ENCODE assay signal across 10 mouse cellular contexts in the genomic region with DNA sequence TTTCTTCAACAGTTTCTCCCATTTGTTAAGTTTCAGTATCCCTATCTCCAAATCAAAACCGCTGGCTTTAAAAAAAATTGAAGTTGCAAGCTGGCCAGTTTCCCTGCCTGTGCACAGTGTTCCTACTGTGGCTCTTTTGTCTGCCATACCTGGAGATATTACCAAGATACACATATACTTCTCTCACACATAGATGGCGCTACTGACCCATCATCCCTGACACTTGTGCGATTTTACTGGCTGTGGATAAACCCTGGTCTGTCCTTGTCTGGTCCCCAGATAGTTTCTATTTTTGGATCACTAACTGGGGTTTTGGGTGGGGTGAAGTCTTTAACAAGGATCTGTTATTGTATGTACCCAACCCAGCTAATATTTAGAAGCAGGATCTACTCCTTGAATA.
DNase-seq lines count a peak whose midpoint lies in the region; ATAC-seq lines count a peak whose summit lies in the region.
"Had no signal": no experiment of that assay in that cellular context is flagged by ENCODE, and none has a peak within 500 bp of the region (broad histone marks: within the 10 kb centered on the region; RNA-seq: fewer than 3 reads in every experiment).

No protein-coding gene starts in this region.

- peak; percentile 63; the same call in 1 of the 2 replicates for ATAC-seq in forebrain, embryonic 13.5 days
- no peak for ATAC-seq in forebrain, embryonic 16.5 days
- ATAC-seq in neural tube, embryonic 11.5 days (ENCODE audit: insufficient read depth, low FRiP score, low TSS enrichment): 0 out of 2 replicates have a peak, but pooled peaks have one; percentile 22
- no peak for ATAC-seq in neural tube, embryonic 15.5 days (ENCODE audit: low FRiP score)
- peak; percentile 99 for ATAC-seq in common myeloid progenitor, adult 5-6 weeks (replicated peaks; ENCODE audit: low read depth, poor library complexity, severe bottlenecking)
- peak; percentile 96 for ATAC-seq in megakaryocyte-erythroid progenitor cell, adult 5-6 weeks (replicated peaks; ENCODE audit: low FRiP score, low TSS enrichment, poor library complexity, severe bottlenecking)

- no peak overlapping the region for H3K4me3 ChIP-seq in forebrain, embryonic 13.5 days
- H3K4me3 ChIP-seq in forebrain, embryonic 16.5 days (replicated peaks; ENCODE audit: low read length): no peak overlapping the region
- no peak overlapping the region for H3K4me3 ChIP-seq in neural tube, embryonic 11.5 days (ENCODE audit: low read depth, low read length)
- no peak overlapping the region for H3K4me3 ChIP-seq in neural tube, embryonic 15.5 days (replicated peaks)
- H3K4me3 ChIP-seq: heart, embryonic 15.5 days; myocyte had no signal

- 12% methylated on average over 3 of the region's 3 CpGs for WGBS in forebrain, embryonic 13.5 days
- WGBS in forebrain, embryonic 16.5 days: 11% methylated on average over 3 of the region's 3 CpGs
- WGBS in neural tube, embryonic 11.5 days: 8% methylated on average over 3 of the region's 3 CpGs
- 12% methylated on average over 3 of the region's 3 CpGs for WGBS in neural tube, embryonic 15.5 days

- H3K36me3 ChIP-seq in forebrain, embryonic 13.5 days (ENCODE audit: poor library complexity, severe bottlenecking): no peaks in the 10 kb centered on the region
- H3K36me3 ChIP-seq in forebrain, embryonic 16.5 days (ENCODE audit: control insufficient read depth, insufficient read depth): no peaks in the 10 kb centered on the region
- no peaks in the 10 kb centered on the region for H3K36me3 ChIP-seq in neural tube, embryonic 11.5 days (ENCODE audit: control insufficient read depth, insufficient read depth, low read length)
- H3K36me3 ChIP-seq in neural tube, embryonic 15.5 days: no peaks in the 10 kb centered on the region
- H3K36me3 ChIP-seq: heart, embryonic 15.5 days had no signal

- no peak overlapping the region for H3K9ac ChIP-seq in forebrain, embryonic 13.5 days
- H3K9ac ChIP-seq in forebrain, embryonic 16.5 days (replicated peaks; ENCODE audit: low read depth, low read length): no peak overlapping the region
- H3K9ac ChIP-seq in neural tube, embryonic 11.5 days (ENCODE audit: low read length): no peak overlapping the region
- no peak overlapping the region for H3K9ac ChIP-seq in neural tube, embryonic 15.5 days (replicated peaks)
- H3K9ac ChIP-seq: heart, embryonic 15.5 days had no signal

- H3K27me3 ChIP-seq in forebrain, embryonic 13.5 days: no peaks in the 10 kb centered on the region
- H3K27me3 ChIP-seq in forebrain, embryonic 16.5 days (replicated peaks; ENCODE audit: control insufficient read depth, insufficient read depth, low read length): no peaks in the 10 kb centered on the region
- H3K27me3 ChIP-seq in neural tube, embryonic 11.5 days (ENCODE audit: control insufficient read depth, insufficient read depth, low read length): no peaks in the 10 kb centered on the region
- no peaks in the 10 kb centered on the region for H3K27me3 ChIP-seq in neural tube, embryonic 15.5 days (replicated peaks)
- H3K27me3 ChIP-seq: heart, embryonic 15.5 days had no signal

- H3K9me3 ChIP-seq in forebrain, embryonic 13.5 days (replicated peaks): no peaks in the 10 kb centered on the region
- H3K9me3 ChIP-seq in forebrain, embryonic 16.5 days (ENCODE audit: control insufficient read depth, low read length): no peaks in the 10 kb centered on the region
- H3K9me3 ChIP-seq in neural tube, embryonic 11.5 days (ENCODE audit: control insufficient read depth, low read length): no peaks in the 10 kb centered on the region
- H3K9me3 ChIP-seq in neural tube, embryonic 15.5 days (replicated peaks): no peaks in the 10 kb centered on the region
- H3K9me3 ChIP-seq: heart, embryonic 15.5 days had no signal

- peak; percentile 14 for DNase-seq in neural tube, embryonic 11.5 days (ENCODE audit: low spot score)
- DNase-seq in kidney, adult 8-10 months: peak; percentile 24 to 53
- no peak for DNase-seq in right cerebral cortex, postnatal 36 days (ENCODE audit: low spot score in 2 of 2)

- H3K27ac ChIP-seq in forebrain, embryonic 13.5 days: no peak overlapping the region
- H3K27ac ChIP-seq in forebrain, embryonic 16.5 days (ENCODE audit: low read length): no peak overlapping the region
- no peak overlapping the region for H3K27ac ChIP-seq in neural tube, embryonic 11.5 days (ENCODE audit: low read depth, low read length)
- H3K27ac ChIP-seq in neural tube, embryonic 15.5 days (replicated peaks): no peak overlapping the region
- H3K27ac ChIP-seq: heart, embryonic 15.5 days had no signal

- H3K4me1 ChIP-seq in forebrain, embryonic 13.5 days: no peaks in the 10 kb centered on the region
- H3K4me1 ChIP-seq in forebrain, embryonic 16.5 days (replicated peaks; ENCODE audit: control insufficient read depth, insufficient read depth, low read length): no peaks in the 10 kb centered on the region
- H3K4me1 ChIP-seq in neural tube, embryonic 11.5 days (ENCODE audit: control insufficient read depth, insufficient read depth, low read length): no peaks in the 10 kb centered on the region
- no peaks in the 10 kb centered on the region for H3K4me1 ChIP-seq in neural tube, embryonic 15.5 days
- H3K4me1 ChIP-seq: heart, embryonic 15.5 days had no signal

- no peak overlapping the region for H3K4me2 ChIP-seq in forebrain, embryonic 13.5 days
- no peak overlapping the region for H3K4me2 ChIP-seq in forebrain, embryonic 16.5 days (ENCODE audit: low read length)
- H3K4me2 ChIP-seq in neural tube, embryonic 11.5 days (ENCODE audit: low read depth): no peak overlapping the region
- no peak overlapping the region for H3K4me2 ChIP-seq in neural tube, embryonic 15.5 days
- H3K4me2 ChIP-seq: heart, embryonic 15.5 days had no signal

Comparison
In these comparisons a context has a peak if more than half of its experiments do, and no peak if none do; other contexts are left out.
1. ATAC-seq: peak in forebrain, embryonic 13.5 days (single experiment), neural tube, embryonic 11.5 days (single experiment), common myeloid progenitor, adult 5-6 weeks (single experiment) and megakaryocyte-erythroid progenitor cell, adult 5-6 weeks (single experiment); none in forebrain, embryonic 16.5 days (single experiment) and neural tube, embryonic 15.5 days (single experiment).
2. DNase-seq: peak in neural tube, embryonic 11.5 days (single experiment) and kidney, adult 8-10 months (2 of 2); none in right cerebral cortex, postnatal 36 days (0 of 2).